Mouse (Mus musculus): ENCODE measurements around the gene Hid1.
A peak's percentile ranks its signal among the peaks of the same experiment; 100 is the strongest.

Gene Hid1

GRCm38 (mm10) chr11:115377254-115377653 lies 9.7 kb upstream of the Hid1 start:
- no peak for ATAC-seq (ENCODE audit: insufficient number of reproducible peaks, low FRiP score, low TSS enrichment)

- ATAC-seq (ENCODE audit: insufficient number of reproducible peaks, low FRiP score, low TSS enrichment) = no peak
These were observed 9.2 kb upstream of the Hid1 start for GRCm38 (mm10) chr11:115376722-115377121.

- ATAC-seq (ENCODE audit: insufficient number of reproducible peaks, low FRiP score, low TSS enrichment) = no peak
These were observed 7.3 kb upstream of the Hid1 start for GRCm38 (mm10) chr11:115374695-115375425.

GRCm38 (mm10) chr11:115373805-115374694 lies 6.5 kb upstream of the Hid1 start:
- peak; percentile 66; the same call in 1 of the 2 replicates for ATAC-seq (ENCODE audit: insufficient number of reproducible peaks, low FRiP score, low TSS enrichment)

GRCm38 (mm10) chr11:115372737-115373136 lies 5.2 kb upstream of the Hid1 start:
- ATAC-seq (ENCODE audit: insufficient number of reproducible peaks, low FRiP score, low TSS enrichment) = no peak

GRCm38 (mm10) chr11:115372015-115372414 lies 4.5 kb upstream of the Hid1 start:
- ATAC-seq (ENCODE audit: insufficient number of reproducible peaks, low FRiP score, low TSS enrichment) = no peak

- ATAC-seq (ENCODE audit: insufficient number of reproducible peaks, low FRiP score, low TSS enrichment) = no peak
These were observed 3.8 kb upstream of the Hid1 start for GRCm38 (mm10) chr11:115371354-115371753.

GRCm38 (mm10) chr11:115370368-115370767 lies 2.8 kb upstream of the Hid1 start:
- no peak for ATAC-seq (ENCODE audit: insufficient number of reproducible peaks, low FRiP score, low TSS enrichment)

GRCm38 (mm10) chr11:115366706-115367394 lies 706 bp downstream of the Hid1 start:
- ATAC-seq (ENCODE audit: insufficient number of reproducible peaks, low FRiP score, low TSS enrichment) = peak; percentile 53; the same call in 1 of the 2 replicates

- peak; percentile 18; the same call in 1 of the 2 replicates for ATAC-seq (ENCODE audit: insufficient number of reproducible peaks, low FRiP score, low TSS enrichment)
These were observed 1.4 kb downstream of the Hid1 start for GRCm38 (mm10) chr11:115366039-115366705.

- ATAC-seq (ENCODE audit: insufficient number of reproducible peaks, low FRiP score, low TSS enrichment) = no peak
These were observed 3.4 kb downstream of the Hid1 start for GRCm38 (mm10) chr11:115364136-115364535.

- ATAC-seq (ENCODE audit: insufficient number of reproducible peaks, low FRiP score, low TSS enrichment) = no peak
These were observed 7.8 kb downstream of the Hid1 start for GRCm38 (mm10) chr11:115359726-115360125.

GRCm38 (mm10) chr11:115359293-115359692 lies 8.3 kb downstream of the Hid1 start:
- ATAC-seq (ENCODE audit: insufficient number of reproducible peaks, low FRiP score, low TSS enrichment) = no peak

- ATAC-seq (ENCODE audit: insufficient number of reproducible peaks, low FRiP score, low TSS enrichment) = no peak; the same call in 1 of the 2 replicates
These were observed 9.1 kb downstream of the Hid1 start for GRCm38 (mm10) chr11:115358468-115358867.

GRCm38 (mm10) chr11:115354183-115354582 lies 13.4 kb downstream of the Hid1 start:
- peak; percentile 29; the same call in 1 of the 2 replicates for ATAC-seq (ENCODE audit: insufficient number of reproducible peaks, low FRiP score, low TSS enrichment)

GRCm38 (mm10) chr11:115353375-115353774 lies 14.2 kb downstream of the Hid1 start:
- no peak for ATAC-seq (ENCODE audit: insufficient number of reproducible peaks, low FRiP score, low TSS enrichment)

GRCm38 (mm10) chr11:115349976-115350375 lies 17.6 kb downstream of the Hid1 start:
- ATAC-seq (ENCODE audit: insufficient number of reproducible peaks, low FRiP score, low TSS enrichment) = no peak

GRCm38 (mm10) chr11:115348681-115349248 lies 18.8 kb downstream of the Hid1 start:
- ATAC-seq (ENCODE audit: insufficient number of reproducible peaks, low FRiP score, low TSS enrichment) = no peak

GRCm38 (mm10) chr11:115345515-115345914 lies 22.0 kb downstream of the Hid1 start:
- no peak for ATAC-seq (ENCODE audit: insufficient number of reproducible peaks, low FRiP score, low TSS enrichment)

- ATAC-seq (ENCODE audit: insufficient number of reproducible peaks, low FRiP score, low TSS enrichment) = no peak
These were observed 22.6 kb downstream of the Hid1 start for GRCm38 (mm10) chr11:115344967-115345366.
